ENCODE assay signal across 34 mouse cellular contexts in genomic region chr7:115491721-115492120, GRCm38 (mm10).
"Had no signal": no experiment of that assay in that cellular context is flagged by ENCODE, and none has a peak within 500 bp of the region (broad histone marks: within the 10 kb centered on the region; RNA-seq: fewer than 3 reads in every experiment).

No protein-coding gene starts in this region.

- H3K9ac ChIP-seq: heart, embryonic 13.5 days; heart, embryonic 15.5 days; hindbrain, embryonic 12.5 days; hindbrain, embryonic 13.5 days; hindbrain, embryonic 14.5 days; hindbrain, embryonic 15.5 days; intestine, embryonic 15.5 days; kidney, embryonic 15.5 days had no signal

- H3K36me3 ChIP-seq: heart, embryonic 10.5 days; heart, embryonic 15.5 days; hindbrain, embryonic 10.5 days; hindbrain, embryonic 12.5 days; hindbrain, embryonic 13.5 days; hindbrain, embryonic 15.5 days; intestine, embryonic 15.5 days; kidney, embryonic 15.5 days had no signal

- H3K27me3 ChIP-seq: heart, embryonic 13.5 days; heart, embryonic 15.5 days; hindbrain, embryonic 12.5 days; hindbrain, embryonic 13.5 days; hindbrain, embryonic 15.5 days; intestine, embryonic 15.5 days had no signal

- DNase-seq: heart, postnatal 10 days; heart, postnatal 14 days; heart, postnatal 36 days; heart, postnatal 4 days; kidney, adult 11 months; kidney, adult 18-20 months; kidney, adult 2 months; kidney, adult 8-10 months; kidney, adult 9 months; kidney, postnatal 10 days; kidney, postnatal 14 days; kidney, postnatal 25 days; kidney, postnatal 36 days; kidney, postnatal 4 days; layer of hippocampus, adult 9-11 months; layer of hippocampus, postnatal 36 days had no signal

- H3K4me1 ChIP-seq: heart, embryonic 10.5 days; heart, embryonic 13.5 days; heart, embryonic 15.5 days; hindbrain, embryonic 10.5 days; hindbrain, embryonic 12.5 days; hindbrain, embryonic 13.5 days; hindbrain, embryonic 15.5 days; intestine, embryonic 15.5 days; kidney, embryonic 15.5 days had no signal

- H3K9me3 ChIP-seq: heart, embryonic 10.5 days; heart, embryonic 13.5 days; heart, embryonic 15.5 days; hindbrain, embryonic 10.5 days; hindbrain, embryonic 12.5 days; hindbrain, embryonic 13.5 days; hindbrain, embryonic 15.5 days; intestine, embryonic 15.5 days; kidney, embryonic 15.5 days had no signal

- H3K27ac ChIP-seq: heart, embryonic 10.5 days; heart, embryonic 13.5 days; heart, embryonic 15.5 days; hindbrain, embryonic 10.5 days; hindbrain, embryonic 12.5 days; hindbrain, embryonic 13.5 days; hindbrain, embryonic 14.5 days; hindbrain, embryonic 15.5 days; hindbrain, postnatal 0 days; intestine, embryonic 15.5 days; kidney, embryonic 15.5 days; kidney, postnatal 0 days; layer of hippocampus, adult 2 months had no signal

- H3K4me3 ChIP-seq: heart, embryonic 10.5 days; heart, embryonic 13.5 days; heart, embryonic 15.5 days; hindbrain, embryonic 10.5 days; hindbrain, embryonic 12.5 days; hindbrain, embryonic 13.5 days; hindbrain, embryonic 15.5 days; intestine, embryonic 15.5 days; kidney, embryonic 15.5 days; layer of hippocampus, adult 2 months had no signal

- H3K4me2 ChIP-seq: heart, embryonic 11.5 days; heart, embryonic 13.5 days; heart, embryonic 15.5 days; hindbrain, embryonic 12.5 days; hindbrain, embryonic 13.5 days; hindbrain, embryonic 14.5 days; hindbrain, embryonic 15.5 days; intestine, embryonic 15.5 days; kidney, embryonic 15.5 days had no signal

- ATAC-seq: hindbrain, embryonic 16.5 days; hindbrain, postnatal 0 days; inflammation-experienced regulatory T-cells, adult 6 months; intestine, embryonic 15.5 days; intestine, embryonic 16.5 days; intestine, postnatal 0 days had no signal
